Mouse (Mus musculus) kidney, adult 8-10 months (tissue): ENCODE data around the gene Krtap1-5.

ENCODE experiments used
- DNase-seq, 2 experiments: peaks; one replicate each; pipeline ENCODE4 v3.0.0; 2022

The Krtap1-5 gene

DNA sequence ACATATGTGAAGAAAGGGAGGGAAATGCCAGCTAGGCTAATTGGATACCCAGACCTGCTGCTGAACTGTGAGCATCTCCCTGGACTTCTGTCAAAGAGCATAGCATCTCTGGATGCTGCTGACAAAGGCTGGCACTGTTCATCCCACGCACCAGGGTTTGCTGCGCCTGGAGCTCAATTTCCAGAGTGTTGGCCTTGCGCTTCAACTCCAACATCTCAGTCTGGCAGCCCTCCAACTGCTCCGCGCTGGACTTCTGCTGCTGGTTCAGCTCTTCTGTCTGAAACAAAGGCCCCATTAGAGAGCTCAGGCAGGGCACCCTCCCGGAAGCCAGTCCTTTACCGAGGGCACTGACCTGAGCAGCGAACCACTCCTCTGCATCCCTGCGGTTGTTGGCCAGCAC is 41.1 kb downstream of the Krtap1-5 start:
- peak; percentile 6 to 8 for DNase-seq
